Mouse (Mus musculus) C2C12 (cell line): ENCODE data around the gene Snrpg. TPM values are rescaled to one million over a fixed set of nuclear protein-coding genes. Genes with fewer than 3 reads are reported as not detected.

ENCODE experiments used
- H3K27me3 ChIP-seq: one replicate; pipeline ENCODE4 v1.6.1; 2011; ENCODE audit not compliant: control insufficient read depth, insufficient read depth, insufficient read length
- H3K36me3 ChIP-seq: one replicate; pipeline ENCODE4 v1.6.1; 2011; ENCODE audit not compliant: control insufficient read depth, insufficient read depth
- H3K4me3 ChIP-seq: one replicate; pipeline ENCODE4 v1.5.1; 2011; ENCODE audit warnings: mild to moderate bottlenecking, control low read depth; ENCODE audit not compliant: poor library complexity, insufficient read depth, severe bottlenecking
- H3K79me2 ChIP-seq: one replicate; pipeline ENCODE4 v1.6.1; 2011; ENCODE audit not compliant: control insufficient read depth, insufficient read depth
- H3K79me3 ChIP-seq: one replicate; pipeline ENCODE4 v1.6.1; 2011; ENCODE audit warnings: low read depth, control low read depth
- H3ac ChIP-seq: one replicate; pipeline ENCODE3; 2011; ENCODE audit warnings: low read depth; ENCODE audit not compliant: control insufficient read depth, insufficient read length
- CEBPB ChIP-seq: IDR thresholded peaks from one replicate; pipeline ENCODE4 v1.6.1; 2011; ENCODE audit warnings: low read depth, mild to moderate bottlenecking, control low read depth, moderate library complexity
- CTCF ChIP-seq: IDR thresholded peaks from one replicate; pipeline ENCODE4 v1.5.1; 2011; ENCODE audit not compliant: control insufficient read depth, insufficient read depth, insufficient read length
- FOSL1 ChIP-seq: IDR thresholded peaks from one replicate; pipeline ENCODE4 v1.8.0; 2011; ENCODE audit warnings: mild to moderate bottlenecking, low read length; ENCODE audit not compliant: poor library complexity, insufficient read depth, severe bottlenecking
- MAX ChIP-seq: IDR thresholded peaks from one replicate; pipeline ENCODE4 v1.6.1; 2011; ENCODE audit warnings: mild to moderate bottlenecking, control low read depth
- MYOD1 ChIP-seq: IDR thresholded peaks from one replicate; pipeline ENCODE4 v1.6.1; 2011; ENCODE audit warnings: low read depth; ENCODE audit not compliant: control insufficient read depth, insufficient read length
- MYOG ChIP-seq: IDR thresholded peaks from one replicate; pipeline ENCODE4 v1.6.1; 2011; ENCODE audit not compliant: control insufficient read depth, insufficient read length; ENCODE audit errors: extremely low read depth
- USF1 ChIP-seq: IDR thresholded peaks from one replicate; pipeline ENCODE4 v1.6.1; 2011; ENCODE audit warnings: low read depth, mild to moderate bottlenecking, control low read depth, moderate library complexity
- long read RNA-seq, 2 experiments: library from polyadenylated mRNA; unstranded; transcript quantifications; one replicate each; pipeline ENCODE4 v2.0.0; 2019 to 2020
- polyA plus RNA-seq: library from polyadenylated mRNA; unstranded; fragments of >200 nt; fragmentation: generic; extraction: Trizol; gene quantifications from one replicate; pipeline ENCODE4 v1.2.1, GENCODE M21; 2012; ENCODE audit warnings: missing spikeins

Snrpg gene
- 354 TPM for polyA plus RNA-seq
- long read RNA-seq, experiment 1, transcript Snrpg-201 (4 exons, 1,055 nt) = major isoform, 163 of 178 reads
- long read RNA-seq, experiment 1, partial matches to known transcripts = 2 of 178 reads
- long read RNA-seq, experiment 1, other reads (novel, unspliced or antisense) = 11 of 178 reads
- long read RNA-seq, experiment 2, transcript Snrpg-201 (4 exons, 1,055 nt) = major isoform, 35 of 38 reads
- long read RNA-seq, experiment 2, partial matches to known transcripts = 0 of 38 reads
- long read RNA-seq, experiment 2, other reads (novel, unspliced or antisense) = 3 of 38 reads

DNA sequence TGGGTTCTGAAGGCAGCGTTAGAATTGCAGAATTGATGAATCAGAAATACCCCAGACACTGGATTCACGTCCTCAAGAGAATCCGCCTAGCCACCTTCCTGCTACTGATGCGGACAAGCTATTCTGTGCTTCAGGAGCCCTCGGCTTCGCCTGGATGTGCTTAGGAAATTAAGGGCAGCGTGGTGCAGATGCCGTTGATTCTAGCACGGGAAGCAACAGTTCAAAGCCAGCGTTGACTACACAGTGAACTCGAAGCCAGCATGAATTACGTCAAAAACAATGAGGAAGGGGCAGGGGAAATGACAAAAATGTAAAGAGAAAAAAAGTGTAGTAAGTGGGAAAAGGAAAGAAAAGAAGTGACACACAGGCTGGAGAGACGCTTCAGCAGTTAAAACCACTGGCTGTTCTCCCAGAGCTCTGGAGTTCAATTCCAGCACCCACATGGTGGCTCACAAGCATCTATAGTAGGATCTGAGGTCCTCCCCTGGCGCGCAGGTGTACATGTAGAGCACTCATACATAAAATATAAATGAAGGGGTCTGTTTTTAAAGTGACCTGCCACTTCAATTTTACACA is at the start of gene Snrpg:
Snrpg (plus strand) TSS at position 541 of the 576 bp plus-strand sequence.
- TF ChIP-seq CEBPB (no peak), MAX (no peak), USF1 (no peak), CTCF (no peak), MYOD1 (no peak), FOSL1 (no peak), MYOG (no peak)
- Histone ChIP-seq H3K36me3 (peaks cover 44% of the 10 kb centered on the region), H3K27me3 (no peaks in the 10 kb centered on the region), H3K4me3 (peak within 1 kb of the TSS; percentile 82), H3K79me3 (peaks cover 46% of the 10 kb centered on the region), H3ac (peak within 1 kb of the TSS; percentile 97), H3K79me2 (peaks cover 59% of the 10 kb centered on the region)

DNA sequence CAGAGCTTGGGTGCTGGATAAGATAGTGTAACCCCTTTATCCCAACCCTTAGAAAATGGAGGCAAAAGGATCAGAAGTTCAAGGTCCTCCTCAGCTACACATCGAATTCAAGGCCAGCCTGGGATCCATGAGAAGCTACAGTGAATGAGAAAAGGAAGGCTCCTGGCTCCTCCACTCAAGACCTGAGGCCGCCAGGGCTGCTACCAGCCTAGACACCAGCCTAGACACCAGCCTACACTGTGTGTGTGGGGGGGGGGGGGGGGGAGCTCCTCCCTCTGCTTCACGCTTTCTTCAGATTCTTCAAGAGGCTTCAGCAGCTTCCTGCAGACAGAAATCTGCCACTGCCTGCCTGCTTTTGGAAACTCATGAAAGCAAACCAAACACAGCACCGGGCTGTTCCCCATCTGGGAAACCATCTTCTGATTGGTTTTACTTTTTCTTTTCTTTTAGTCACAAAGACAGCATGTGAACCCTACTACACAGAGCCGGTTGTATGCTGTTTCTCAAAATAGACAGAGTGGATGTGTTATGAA is 49.0 kb upstream of the Snrpg start:
- H3K79me2 ChIP-seq = no peaks in the 10 kb centered on the region
- no peaks in the 10 kb centered on the region for H3K36me3 ChIP-seq
- H3K79me3 ChIP-seq = no peaks in the 10 kb centered on the region
- no peaks in the 10 kb centered on the region for H3K27me3 ChIP-seq
- H3K4me3 ChIP-seq = no peak overlapping the region
- TF ChIP-seq CTCF = no peak
- TF ChIP-seq USF1 = no peak
- no peak for TF ChIP-seq FOSL1
- TF ChIP-seq CEBPB = no peak
- no peak for TF ChIP-seq MAX
- TF ChIP-seq MYOD1 = no peak
- TF ChIP-seq MYOG = no peak
- no peak overlapping the region for H3ac ChIP-seq

DNA sequence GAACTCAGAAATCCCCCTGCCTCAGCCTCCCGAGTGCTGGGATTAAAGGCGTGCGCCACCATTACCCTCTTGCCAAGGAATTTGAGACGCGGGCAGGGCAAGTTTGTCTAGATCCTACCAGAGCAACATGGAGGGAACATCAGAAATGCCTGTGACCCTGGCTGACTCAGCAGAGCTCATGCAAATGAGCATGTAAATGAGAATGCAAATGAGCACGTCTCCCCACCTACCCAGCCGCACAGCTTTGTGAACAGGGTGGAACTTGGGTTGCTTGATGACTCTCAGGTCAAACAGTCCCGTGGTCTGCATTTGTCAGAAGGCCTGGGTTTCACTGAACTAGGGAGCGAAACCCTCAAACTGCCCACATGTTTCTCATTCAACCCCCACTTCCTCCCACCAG is 48.1 kb upstream of the Snrpg start:
- no peaks in the 10 kb centered on the region for H3K79me3 ChIP-seq
- no peaks in the 10 kb centered on the region for H3K27me3 ChIP-seq
- no peak overlapping the region for H3K4me3 ChIP-seq
- H3K36me3 ChIP-seq = no peaks in the 10 kb centered on the region
- H3ac ChIP-seq = no peak overlapping the region
- no peak for TF ChIP-seq MYOD1
- TF ChIP-seq USF1 = no peak
- TF ChIP-seq CEBPB = no peak
- TF ChIP-seq FOSL1 = no peak
- no peak for TF ChIP-seq MAX
- no peak for TF ChIP-seq CTCF
- TF ChIP-seq MYOG = no peak
- no peaks in the 10 kb centered on the region for H3K79me2 ChIP-seq

DNA sequence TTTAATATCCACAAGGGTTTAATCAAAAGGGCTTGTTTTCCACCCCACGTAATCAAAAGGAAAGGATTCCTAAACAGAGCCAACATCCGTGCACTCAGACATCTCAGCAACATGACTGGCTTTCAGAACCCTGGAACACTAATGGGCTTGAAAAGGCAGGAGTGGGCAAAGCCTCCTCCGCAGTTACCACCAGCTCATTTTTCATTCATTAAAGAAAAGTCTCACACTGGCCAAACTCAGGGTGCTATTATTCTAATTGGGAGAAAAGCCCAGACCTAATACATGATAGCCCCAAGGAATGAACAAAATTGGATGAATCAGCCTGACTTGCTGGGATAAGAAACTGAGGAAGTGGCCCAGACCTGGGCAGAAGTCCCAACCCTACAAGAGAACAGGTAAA is 46.7 kb upstream of the Snrpg start:
- H3K36me3 ChIP-seq = no peaks in the 10 kb centered on the region
- H3K27me3 ChIP-seq = no peaks in the 10 kb centered on the region
- no peaks in the 10 kb centered on the region for H3K79me3 ChIP-seq
- H3ac ChIP-seq = no peak overlapping the region
- no peak overlapping the region for H3K4me3 ChIP-seq
- TF ChIP-seq MYOG (no peak), MYOD1 (no peak), MAX (no peak)
- H3K79me2 ChIP-seq = no peaks in the 10 kb centered on the region

DNA sequence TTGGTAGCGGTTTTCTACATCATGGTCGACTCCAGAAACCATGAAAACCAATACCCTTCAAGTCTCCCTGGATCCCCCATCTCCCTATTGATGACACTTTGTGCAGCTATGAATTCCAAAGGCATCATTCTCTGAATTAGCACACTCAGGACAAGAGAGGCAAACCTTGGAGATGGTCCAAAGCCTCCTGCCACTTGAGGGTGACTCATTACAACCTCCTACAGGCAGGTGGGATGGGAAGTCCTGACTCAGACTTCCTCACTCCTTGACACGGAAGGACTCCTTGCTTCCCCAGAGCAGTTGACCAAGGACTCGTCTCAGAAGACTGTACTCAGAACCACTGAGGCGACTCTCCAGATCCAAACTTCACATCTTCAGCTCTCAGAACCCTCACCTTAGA is 45.5 kb upstream of the Snrpg start:
- Histone ChIP-seq H3K79me2 (no peaks in the 10 kb centered on the region), H3K79me3 (no peaks in the 10 kb centered on the region), H3K27me3 (no peaks in the 10 kb centered on the region), H3K4me3 (no peak overlapping the region), H3ac (no peak overlapping the region), H3K36me3 (no peaks in the 10 kb centered on the region)
- TF ChIP-seq CTCF (no peak), USF1 (no peak), MAX (no peak), CEBPB (no peak), MYOD1 (no peak), FOSL1 (no peak), MYOG (no peak)

DNA sequence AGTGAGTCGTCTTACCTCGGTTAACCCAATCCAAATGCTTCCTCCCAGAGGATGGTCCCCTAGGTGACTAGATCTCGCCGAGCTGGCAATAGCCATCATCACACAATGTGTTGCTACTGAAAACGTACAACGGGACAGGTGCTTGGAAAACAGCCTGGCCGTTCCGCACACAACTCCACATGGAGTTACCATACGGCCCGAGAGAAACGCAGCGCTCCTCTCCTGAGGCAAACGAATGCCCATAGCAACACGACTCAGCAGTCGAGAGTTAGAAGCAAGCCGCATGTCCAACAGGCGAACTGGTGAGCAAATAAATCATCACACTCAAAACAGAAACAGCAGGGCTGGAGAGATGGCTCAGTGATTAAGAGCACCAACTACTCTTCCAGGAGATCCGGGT is 44.2 kb upstream of the Snrpg start:
- TF ChIP-seq CEBPB (no peak), FOSL1 (no peak), MAX (no peak), MYOD1 (no peak), CTCF (no peak), USF1 (no peak), MYOG (no peak)
- Histone ChIP-seq H3ac (no peak overlapping the region), H3K79me2 (no peaks in the 10 kb centered on the region), H3K27me3 (no peaks in the 10 kb centered on the region), H3K4me3 (no peak overlapping the region), H3K36me3 (no peaks in the 10 kb centered on the region), H3K79me3 (no peaks in the 10 kb centered on the region)
